Comparison of ENCODE assay signal across 23 mouse cellular contexts in the genomic region with DNA sequence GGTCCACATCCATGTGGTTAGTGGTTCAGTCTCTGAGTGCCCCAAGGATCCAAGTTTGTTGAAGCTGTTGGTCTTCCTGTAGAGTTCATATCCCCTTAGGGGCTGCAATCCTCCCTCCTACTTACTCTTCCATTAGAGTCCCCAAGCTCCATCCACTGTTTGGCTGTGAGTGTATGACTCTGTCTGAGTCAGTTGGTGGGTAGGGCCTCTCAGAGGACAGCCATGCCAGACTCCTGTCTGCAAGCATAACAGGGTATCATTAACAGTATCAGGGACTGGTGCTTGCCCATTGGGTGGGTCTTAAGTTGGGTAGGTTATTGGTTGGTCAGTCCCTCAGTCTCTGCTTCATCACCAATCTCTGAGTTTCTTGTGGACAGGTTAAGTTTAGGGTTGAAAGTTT. TPM values are rescaled to one million over a fixed set of nuclear protein-coding genes. Genes with fewer than 3 reads are reported as not detected.
A peak's percentile ranks its signal among the peaks of the same experiment; 100 is the strongest.
DNase-seq lines count a peak whose midpoint lies in the region; ATAC-seq and TF ChIP-seq lines count a peak whose summit lies in the region.
"Had no signal": no experiment of that assay in that cellular context is flagged by ENCODE, and none has a peak within 500 bp of the region (broad histone marks: within the 10 kb centered on the region; RNA-seq: fewer than 3 reads in every experiment).

No protein-coding gene starts in this region.

- no peak for TF ChIP-seq POLR2A in ES-Bruce4 (IDR thresholded peaks at IDR 0.05; ENCODE audit: insufficient read depth, low read length)

- no peak for ATAC-seq in forebrain, postnatal 0 days
- no peak for ATAC-seq in lung, postnatal 0 days
- no peak for ATAC-seq in intestine, postnatal 0 days
- ATAC-seq: midbrain, embryonic 16.5 days had no signal

- TF ChIP-seq CTCF in forebrain, postnatal 0 days (IDR thresholded peaks at IDR 0.05; ENCODE audit: low read depth) = no peak
- TF ChIP-seq CTCF in lung, postnatal 0 days (IDR thresholded peaks at IDR 0.05) = no peak
- no peak for TF ChIP-seq CTCF in ES-Bruce4 (IDR thresholded peaks at IDR 0.05; ENCODE audit: low read depth, low read length)
- TF ChIP-seq CTCF in intestine, postnatal 0 days (IDR thresholded peaks at IDR 0.05; ENCODE audit: low read depth) = no peak

- no peak overlapping the region for H3K9ac ChIP-seq in forebrain, postnatal 0 days
- no peak overlapping the region for H3K9ac ChIP-seq in lung, postnatal 0 days (replicated peaks; ENCODE audit: low read depth)
- no peak overlapping the region for H3K9ac ChIP-seq in ES-Bruce4 (ENCODE audit: low read depth, poor library complexity, severe bottlenecking)
- no peak overlapping the region for H3K9ac ChIP-seq in intestine, postnatal 0 days (ENCODE audit: low read depth, low read length)
- H3K9ac ChIP-seq: embryonic facial prominence, embryonic 12.5 days; forebrain, embryonic 15.5 days; hindbrain, embryonic 12.5 days; kidney, embryonic 15.5 days; liver, embryonic 14.5 days had no signal

- DNase-seq in forebrain, embryonic 10.5 days (ENCODE audit: extremely low spot score, low spot score) = no peak
- DNase-seq in forebrain, postnatal 0 days = no peak
- no peak for DNase-seq in lung, postnatal 0 days (ENCODE audit: low spot score)
- DNase-seq in lung, postnatal 25 days (ENCODE audit: low spot score) = no peak
- no peak for DNase-seq in embryo, embryonic 9.5 days (ENCODE audit: extremely low spot score)
- DNase-seq in gastrocnemius, postnatal 4 days (ENCODE audit: low spot score in 2 of 2) = no peak
- DNase-seq: adrenal gland, postnatal 10 days; cerebellum, adult 8-10 months; cerebellum, postnatal 25 days; kidney, adult 18-20 months; kidney, postnatal 25 days; liver; lung, adult 2 months; right cerebral cortex, postnatal 4 days; thymus, postnatal 4 days had no signal

- TF ChIP-seq EP300 in lung, postnatal 0 days (IDR thresholded peaks at IDR 0.05) = no peak
- no peak for TF ChIP-seq EP300 in ES-Bruce4 (IDR thresholded peaks at IDR 0.05; ENCODE audit: insufficient read depth, low read depth, low read length)

- H3K27ac ChIP-seq in forebrain, embryonic 10.5 days = peak overlapping the region; percentile 78
- no peak overlapping the region for H3K27ac ChIP-seq in forebrain, postnatal 0 days (ENCODE audit: low read depth, low read length)
- H3K27ac ChIP-seq in lung, postnatal 0 days (ENCODE audit: low read length) = 0 out of 2 replicates have a peak overlapping the region, but pooled peaks have one; percentile 62
- peak overlapping the region; percentile 87 for H3K27ac ChIP-seq in ES-Bruce4 (ENCODE audit: insufficient read depth, low read length)
- H3K27ac ChIP-seq in intestine, postnatal 0 days (ENCODE audit: low read depth, low read length) = peak overlapping the region; percentile 15; the same call in 1 of the 2 replicates
- H3K27ac ChIP-seq: embryonic facial prominence, embryonic 12.5 days; hindbrain, embryonic 12.5 days; liver, embryonic 14.5 days had no signal

- H3K4me1 ChIP-seq in forebrain, embryonic 10.5 days = peaks cover 62% of the 10 kb centered on the region
- H3K4me1 ChIP-seq in forebrain, postnatal 0 days (ENCODE audit: insufficient read depth) = peaks cover 10% of the 10 kb centered on the region
- H3K4me1 ChIP-seq in lung, postnatal 0 days (ENCODE audit: insufficient read depth, low read depth, low read length) = peaks cover 19% of the 10 kb centered on the region; the same call in 1 of the 2 replicates
- peaks cover 22% of the 10 kb centered on the region for H3K4me1 ChIP-seq in ES-Bruce4 (ENCODE audit: control insufficient read depth, insufficient read depth, low read length)
- H3K4me1 ChIP-seq in intestine, postnatal 0 days (replicated peaks; ENCODE audit: control insufficient read depth, insufficient read depth, low read length) = 0 out of 2 replicates have a peak, but pooled peaks cover 8% of the 10 kb centered on the region

- H3K27me3 ChIP-seq in forebrain, embryonic 10.5 days (ENCODE audit: poor library complexity, severe bottlenecking) = peaks cover 35% of the 10 kb centered on the region
- no peaks in the 10 kb centered on the region for H3K27me3 ChIP-seq in forebrain, postnatal 0 days (ENCODE audit: insufficient read depth, low read length)
- no peaks in the 10 kb centered on the region for H3K27me3 ChIP-seq in lung, postnatal 0 days (replicated peaks; ENCODE audit: insufficient read depth, low read length)
- H3K27me3 ChIP-seq in ES-Bruce4 (ENCODE audit: control insufficient read depth, insufficient read depth, low read length, poor library complexity, severe bottlenecking) = no peaks in the 10 kb centered on the region
- H3K27me3 ChIP-seq in intestine, postnatal 0 days (replicated peaks; ENCODE audit: control insufficient read depth, insufficient read depth, low read length) = no peaks in the 10 kb centered on the region
- H3K27me3 ChIP-seq: embryonic facial prominence, embryonic 12.5 days; forebrain, embryonic 15.5 days; kidney, embryonic 15.5 days had no signal

- H3K9me3 ChIP-seq in forebrain, embryonic 10.5 days = no peaks in the 10 kb centered on the region
- H3K9me3 ChIP-seq in forebrain, postnatal 0 days (ENCODE audit: low read length) = no peaks in the 10 kb centered on the region
- no peaks in the 10 kb centered on the region for H3K9me3 ChIP-seq in lung, postnatal 0 days (ENCODE audit: low read length)
- no peaks in the 10 kb centered on the region for H3K9me3 ChIP-seq in ES-Bruce4 (replicated peaks; ENCODE audit: control insufficient read depth, insufficient read depth, low read length, poor library complexity, severe bottlenecking)
- H3K9me3 ChIP-seq in intestine, postnatal 0 days (ENCODE audit: control insufficient read depth) = no peaks in the 10 kb centered on the region
- H3K9me3 ChIP-seq: embryonic facial prominence, embryonic 12.5 days; forebrain, embryonic 15.5 days; hindbrain, embryonic 12.5 days; kidney, embryonic 15.5 days had no signal

- H3K4me3 ChIP-seq in forebrain, embryonic 10.5 days = no peak overlapping the region
- no peak overlapping the region for H3K4me3 ChIP-seq in forebrain, postnatal 0 days (ENCODE audit: low read depth, low read length)
- H3K4me3 ChIP-seq in lung, postnatal 0 days (ENCODE audit: low read depth, low read length) = no peak overlapping the region
- H3K4me3 ChIP-seq in ES-Bruce4 (ENCODE audit: low read depth, low read length) = peak overlapping the region; percentile 7; the same call in 1 of the 2 replicates
- no peak overlapping the region for H3K4me3 ChIP-seq in intestine, postnatal 0 days (ENCODE audit: low read depth, low read length)
- H3K4me3 ChIP-seq: embryonic facial prominence, embryonic 12.5 days; forebrain, embryonic 15.5 days; hindbrain, embryonic 12.5 days; kidney, embryonic 15.5 days had no signal

- no peak overlapping the region for H3K4me2 ChIP-seq in forebrain, postnatal 0 days (ENCODE audit: low read depth)
- H3K4me2 ChIP-seq in lung, postnatal 0 days (replicated peaks; ENCODE audit: low read depth, low read length) = no peak overlapping the region
- no peak overlapping the region for H3K4me2 ChIP-seq in intestine, postnatal 0 days (replicated peaks; ENCODE audit: low read depth)
- H3K4me2 ChIP-seq: embryonic facial prominence, embryonic 12.5 days; forebrain, embryonic 15.5 days; hindbrain, embryonic 12.5 days; kidney, embryonic 15.5 days had no signal

- no peaks in the 10 kb centered on the region for H3K36me3 ChIP-seq in forebrain, embryonic 10.5 days (replicated peaks)
- no peaks in the 10 kb centered on the region for H3K36me3 ChIP-seq in forebrain, postnatal 0 days (ENCODE audit: insufficient read depth)
- no peaks in the 10 kb centered on the region for H3K36me3 ChIP-seq in lung, postnatal 0 days (ENCODE audit: insufficient read depth, low read length)
- H3K36me3 ChIP-seq in ES-Bruce4 (ENCODE audit: control insufficient read depth, insufficient read depth, low read length, poor library complexity, severe bottlenecking) = no peaks in the 10 kb centered on the region
- no peaks in the 10 kb centered on the region for H3K36me3 ChIP-seq in intestine, postnatal 0 days (ENCODE audit: control insufficient read depth, insufficient read depth)
- H3K36me3 ChIP-seq: embryonic facial prominence, embryonic 12.5 days; forebrain, embryonic 15.5 days; hindbrain, embryonic 12.5 days; kidney, embryonic 15.5 days had no signal

RNA-seq across cellular contexts. Expression of gene Src, which starts 1.3 kb away (rescaled TPM):
- 19.2 and 19.6 TPM in 2 replicates for polyA plus RNA-seq in forebrain, embryonic 10.5 days (2016; fragmentation: Nextera tagmentation; extraction: Ambion mirVana)
- 96.0 and 124 TPM in 2 replicates for total RNA-seq in forebrain, postnatal 0 days (2014; rRNA removed)
- polyA plus RNA-seq in forebrain, postnatal 0 days (2015; fragmentation: Nextera tagmentation; extraction: Ambion mirVana) = 22.8 and 29.1 TPM in 2 replicates
- 16.4 and 18.2 TPM in 2 replicates for polyA plus RNA-seq in lung, postnatal 0 days (2015; fragmentation: Nextera tagmentation; extraction: Ambion mirVana)
- polyA plus RNA-seq in ES-Bruce4 (2011; ENCODE audit: insufficient read depth, insufficient read length, low read depth, missing spikeins) = 53.4 and 54.7 TPM in 2 replicates
- polyA plus RNA-seq in intestine, postnatal 0 days (2015; fragmentation: Nextera tagmentation; extraction: Ambion mirVana) = 23.9 and 25.1 TPM in 2 replicates
- 10 to 100 TPM; 13.3 to 13.6 TPM for total RNA-seq in gastrocnemius, postnatal 4 days (2021)

RNA-seq across cellular contexts. Expression of gene Manbal, which starts 52.1 kb away (rescaled TPM):
- 64.4 and 68.1 TPM in 2 replicates for polyA plus RNA-seq in forebrain, embryonic 10.5 days (2016; fragmentation: Nextera tagmentation; extraction: Ambion mirVana)
- total RNA-seq in forebrain, postnatal 0 days (2014; rRNA removed) = 69.9 and 73.6 TPM in 2 replicates
- polyA plus RNA-seq in forebrain, postnatal 0 days (2015; fragmentation: Nextera tagmentation; extraction: Ambion mirVana) = 139 TPM in 2 replicates
- polyA plus RNA-seq in lung, postnatal 0 days (2015; fragmentation: Nextera tagmentation; extraction: Ambion mirVana) = 95.7 and 100 TPM in 2 replicates
- 37.8 and 38.1 TPM in 2 replicates for polyA plus RNA-seq in ES-Bruce4 (2011; ENCODE audit: insufficient read depth, insufficient read length, low read depth, missing spikeins)
- polyA plus RNA-seq in intestine, postnatal 0 days (2015; fragmentation: Nextera tagmentation; extraction: Ambion mirVana) = 60.9 and 66.5 TPM in 2 replicates
- 10 to 100 TPM; 32.4 to 32.9 TPM for total RNA-seq in gastrocnemius, postnatal 4 days (2021)
